13 mouse cellular contexts compared by ENCODE assay signal in genomic region chr12:31003795-31004194, GRCm38 (mm10).
"Had no signal": no experiment of that assay in that cellular context is flagged by ENCODE, and none has a peak within 500 bp of the region (broad histone marks: within the 10 kb centered on the region; RNA-seq: fewer than 3 reads in every experiment).

No protein-coding gene starts in this region.

- H3K27ac ChIP-seq: left cerebral cortex, adult 2 months; liver, embryonic 13.5 days; stomach, postnatal 0 days had no signal

- H3K27me3 ChIP-seq: liver, embryonic 13.5 days had no signal

- ATAC-seq: intestine, postnatal 0 days had no signal

- DNase-seq: layer of hippocampus, postnatal 36 days; liver, embryonic 13.5 days; lung, adult 2 months; lung, postnatal 14 days; lung, postnatal 4 days; midbrain, embryonic 14.5 days; thymus, adult 2 months; thymus, postnatal 14 days; thymus, postnatal 4 days had no signal

- H3K36me3 ChIP-seq: liver, embryonic 13.5 days had no signal

- H3K4me3 ChIP-seq: left cerebral cortex, adult 2 months; liver, embryonic 13.5 days had no signal

- H3K4me2 ChIP-seq: liver, embryonic 13.5 days; midbrain, embryonic 11.5 days had no signal

- H3K9ac ChIP-seq: liver, embryonic 13.5 days had no signal

- H3K9me3 ChIP-seq: liver, embryonic 13.5 days had no signal

- H3K4me1 ChIP-seq: liver, embryonic 13.5 days had no signal
